Mouse (Mus musculus) cerebellum, adult 9-11 months (tissue): ENCODE data around the gene Larp6.

Experiments used
- DNase-seq: peaks from one replicate; pipeline ENCODE4 v3.0.0; 2022

Gene Larp6

GRCm38 (mm10) chr9:60712771-60713541 is at the start of gene Larp6:
Larp6 (plus strand) TSS chr9:60712989.
- DNase-seq = peak; percentile 85

- DNase-seq = peak; percentile 96
Observed at GRCm38 (mm10) chr9:60664385-60664784, 48.4 kb upstream of the Larp6 start.

- peak; percentile 30 for DNase-seq
Observed at GRCm38 (mm10) chr9:60664866-60665265, 47.9 kb upstream of the Larp6 start.

- no peak for DNase-seq
Observed at GRCm38 (mm10) chr9:60665535-60665934, 47.3 kb upstream of the Larp6 start.

GRCm38 (mm10) chr9:60668886-60669285 is 43.9 kb upstream of the Larp6 start:
- peak; percentile 76 for DNase-seq

GRCm38 (mm10) chr9:60672568-60672967 is 40.2 kb upstream of the Larp6 start:
- no peak for DNase-seq

GRCm38 (mm10) chr9:60674780-60675179 is 38.0 kb upstream of the Larp6 start:
- no peak for DNase-seq

GRCm38 (mm10) chr9:60676429-60676828 is 36.4 kb upstream of the Larp6 start:
- no peak for DNase-seq

- DNase-seq = no peak
Observed at GRCm38 (mm10) chr9:60678913-60679312, 33.9 kb upstream of the Larp6 start.

- DNase-seq = no peak
Observed at GRCm38 (mm10) chr9:60681005-60681404, 31.8 kb upstream of the Larp6 start.

GRCm38 (mm10) chr9:60682753-60683152 is 30.0 kb upstream of the Larp6 start:
- DNase-seq = no peak

GRCm38 (mm10) chr9:60687415-60687814 is 25.4 kb upstream of the Larp6 start:
- no peak for DNase-seq

- peak; percentile 90 for DNase-seq
Observed at GRCm38 (mm10) chr9:60687891-60688324, 24.9 kb upstream of the Larp6 start, which contains the start of gene Lrrc49. Lrrc49 (minus strand) TSS chr9:60688158.

- no peak for DNase-seq
Observed at GRCm38 (mm10) chr9:60692624-60693023, 20.2 kb upstream of the Larp6 start.

- DNase-seq = no peak
Observed at GRCm38 (mm10) chr9:60693986-60694385, 18.8 kb upstream of the Larp6 start.

- DNase-seq = no peak
Observed at GRCm38 (mm10) chr9:60696271-60696985, 16.4 kb upstream of the Larp6 start.

GRCm38 (mm10) chr9:60699581-60700231 is 13.1 kb upstream of the Larp6 start:
- no peak for DNase-seq

GRCm38 (mm10) chr9:60707594-60707993 is 5.2 kb upstream of the Larp6 start:
- DNase-seq = no peak

GRCm38 (mm10) chr9:60708606-60709005 is 4.2 kb upstream of the Larp6 start:
- no peak for DNase-seq

GRCm38 (mm10) chr9:60709721-60710120 is 3.1 kb upstream of the Larp6 start:
- no peak for DNase-seq

- DNase-seq = peak; percentile 40
Observed at GRCm38 (mm10) chr9:60712011-60712410, 778 bp upstream of the Larp6 start.

GRCm38 (mm10) chr9:60713616-60714015 is 827 bp downstream of the Larp6 start:
- no peak for DNase-seq

- peak; percentile 63 for DNase-seq
Observed at GRCm38 (mm10) chr9:60714191-60714590, 1.4 kb downstream of the Larp6 start.

GRCm38 (mm10) chr9:60715271-60715670 is 2.5 kb downstream of the Larp6 start:
- DNase-seq = no peak
